Mouse (Mus musculus): ENCODE measurements around the gene 4930562C15Rik.
A peak's percentile ranks its signal among the peaks of the same experiment; 100 is the strongest.

The 4930562C15Rik gene

GRCm38 (mm10) chr16:4855046-4855650, 19.9 kb downstream of the 4930562C15Rik start:
- no peak for DNase-seq (ENCODE audit: extremely low read depth, insufficient read length, low spot score)

DNA sequence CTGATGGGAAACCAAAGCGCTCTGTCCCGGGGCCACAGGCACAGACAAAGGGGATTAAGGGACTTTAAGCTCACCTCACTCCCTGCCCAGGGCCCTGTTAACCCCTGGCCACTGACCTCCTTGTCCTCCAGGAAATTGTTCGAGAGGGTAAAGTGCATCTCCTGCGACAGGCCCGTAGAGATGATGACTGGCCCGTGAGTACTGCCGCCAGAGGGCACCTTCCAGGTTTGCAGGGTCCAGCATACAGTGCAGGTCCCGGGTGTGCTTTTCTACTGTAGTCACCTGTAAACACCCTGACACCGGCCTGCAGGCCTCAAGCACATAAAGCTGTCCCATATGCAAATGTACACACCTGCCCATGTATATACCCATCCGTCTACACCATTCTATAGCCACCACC, 26.2 kb downstream of the 4930562C15Rik start:
- no peak for DNase-seq (ENCODE audit: extremely low read depth, insufficient read length, low spot score)

- peak; percentile 54 for DNase-seq (ENCODE audit: extremely low read depth, insufficient read length, low spot score)
These were observed 27.8 kb downstream of the 4930562C15Rik start for GRCm38 (mm10) chr16:4862863-4863483.

DNA sequence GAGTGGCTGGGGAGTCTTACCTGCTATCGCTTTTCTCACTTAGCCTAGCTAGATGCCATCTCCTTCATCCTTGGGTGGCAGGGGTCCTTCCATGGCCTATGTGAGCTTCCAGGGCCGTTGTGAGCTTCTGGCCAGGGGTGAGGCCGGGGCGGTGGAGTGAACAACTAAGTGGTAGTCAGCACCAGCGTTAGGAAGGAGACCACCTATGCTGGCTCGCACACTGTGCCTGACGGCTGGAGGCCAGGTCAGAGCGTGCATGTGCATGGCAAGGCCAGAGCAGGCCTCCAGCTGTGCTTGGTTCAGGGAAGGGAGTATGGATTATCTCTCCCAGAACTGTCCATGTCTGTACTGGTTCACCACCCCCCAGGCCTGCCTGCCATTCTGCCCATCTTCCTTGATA, 28.5 kb downstream of the 4930562C15Rik start:
- no peak for DNase-seq (ENCODE audit: extremely low read depth, insufficient read length, low spot score)

GRCm38 (mm10) chr16:4866101-4866695, 31.0 kb downstream of the 4930562C15Rik start:
- no peak for DNase-seq (ENCODE audit: extremely low read depth, insufficient read length, low spot score)

- no peak for DNase-seq (ENCODE audit: extremely low read depth, insufficient read length, low spot score)
These were observed 35.3 kb downstream of the 4930562C15Rik start for GRCm38 (mm10) chr16:4870490-4870889.

DNA sequence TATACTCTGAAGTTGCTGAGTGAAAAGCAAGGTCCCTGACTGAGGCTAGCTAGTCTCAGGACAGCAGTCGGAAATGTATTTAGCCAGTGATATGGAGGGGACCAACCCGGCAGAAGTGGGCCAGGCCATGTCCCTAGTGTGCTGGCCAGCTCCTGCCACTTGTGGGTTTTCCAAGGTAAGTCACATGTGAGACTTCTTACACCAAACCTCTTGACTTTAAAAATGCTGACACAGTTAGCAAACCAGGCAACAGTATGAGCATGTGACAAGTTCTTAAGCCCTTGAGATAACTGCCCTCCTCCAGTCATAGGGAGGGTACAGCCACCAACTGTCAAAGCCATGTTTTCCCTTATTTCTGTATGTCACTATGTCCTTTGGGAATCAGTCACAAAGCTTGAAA, 36.7 kb downstream of the 4930562C15Rik start:
- DNase-seq (ENCODE audit: extremely low read depth, insufficient read length, low spot score), result no peak

- no peak for DNase-seq (ENCODE audit: extremely low read depth, insufficient read length, low spot score)
These were observed 40.2 kb downstream of the 4930562C15Rik start for GRCm38 (mm10) chr16:4875198-4876032.

DNA sequence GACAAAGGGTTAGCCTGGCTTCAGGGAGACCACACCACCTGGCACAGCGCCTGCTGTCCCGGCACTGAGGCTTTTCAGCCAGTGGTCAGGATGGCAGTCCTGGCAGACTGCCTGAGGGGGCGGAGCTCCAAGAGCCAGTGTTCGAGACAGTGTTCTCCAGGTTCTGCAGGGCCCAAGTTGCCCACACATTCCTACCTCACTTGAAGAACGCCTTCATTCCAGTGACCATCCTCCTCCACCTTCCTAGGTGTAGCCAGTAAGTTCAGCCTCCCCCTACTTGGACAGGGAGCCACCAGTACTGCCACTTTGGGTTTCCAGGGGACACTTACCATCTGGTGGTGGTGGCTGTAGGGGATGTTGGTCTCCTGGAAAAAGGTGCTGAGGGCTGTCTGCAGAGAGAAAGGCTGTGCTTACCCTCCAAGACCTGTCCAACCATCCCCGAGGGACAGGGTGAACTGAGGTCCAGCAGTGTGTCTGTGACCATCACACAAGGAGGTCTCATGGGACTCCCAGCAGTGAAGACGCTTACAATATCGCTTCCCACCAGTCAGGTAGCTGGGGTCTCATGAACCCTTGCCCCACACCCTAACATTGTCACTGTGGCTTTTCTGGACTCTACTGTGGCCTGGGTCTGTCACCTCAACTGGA, 40.9 kb downstream of the 4930562C15Rik start:
- DNase-seq (ENCODE audit: extremely low read depth, insufficient read length, low spot score), result no peak

DNA sequence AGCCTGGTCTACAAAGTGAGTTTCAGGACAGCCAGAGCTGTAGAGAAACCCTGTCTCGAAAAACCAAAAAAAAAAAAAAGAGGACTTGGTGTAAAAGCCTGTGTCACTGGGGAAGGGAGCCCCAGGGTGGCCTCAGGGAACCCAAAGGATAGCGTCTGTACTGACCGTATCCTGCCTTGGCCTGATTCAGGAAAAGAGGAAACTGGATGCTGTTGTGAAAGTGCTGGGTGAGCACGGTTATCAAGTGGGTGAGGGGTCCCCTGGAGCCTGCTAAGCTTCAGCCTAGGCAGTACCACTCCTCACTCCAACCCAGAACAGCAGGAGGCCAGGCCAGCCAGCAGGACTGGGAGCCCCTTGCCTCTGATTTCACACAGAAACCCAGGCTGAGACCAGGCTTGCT, 42.0 kb downstream of the 4930562C15Rik start:
- no peak for DNase-seq (ENCODE audit: extremely low read depth, insufficient read length, low spot score)

DNA sequence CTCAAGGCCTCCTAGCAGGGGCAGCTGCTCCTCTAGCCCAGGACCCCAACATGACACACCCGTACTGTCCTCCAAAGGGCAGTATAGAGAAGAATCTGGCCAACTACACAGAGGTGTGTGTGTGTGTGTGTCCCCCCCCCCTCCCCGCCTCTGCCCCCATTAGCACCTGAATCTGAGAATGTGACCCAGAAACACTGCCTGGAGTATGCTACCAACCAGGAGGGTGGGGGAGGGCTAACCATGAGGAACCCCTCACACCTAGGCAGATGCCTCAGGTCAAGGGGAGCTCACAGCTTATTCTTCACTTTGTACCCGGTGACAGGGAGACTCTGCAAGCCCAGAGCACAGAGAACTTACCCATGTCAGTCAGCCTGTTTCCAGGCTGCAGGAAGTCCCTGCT, 42.5 kb downstream of the 4930562C15Rik start:
- DNase-seq (ENCODE audit: extremely low read depth, insufficient read length, low spot score), result no peak

GRCm38 (mm10) chr16:4878192-4878885, 43.1 kb downstream of the 4930562C15Rik start:
- DNase-seq (ENCODE audit: extremely low read depth, insufficient read length, low spot score), result peak; percentile 44

DNA sequence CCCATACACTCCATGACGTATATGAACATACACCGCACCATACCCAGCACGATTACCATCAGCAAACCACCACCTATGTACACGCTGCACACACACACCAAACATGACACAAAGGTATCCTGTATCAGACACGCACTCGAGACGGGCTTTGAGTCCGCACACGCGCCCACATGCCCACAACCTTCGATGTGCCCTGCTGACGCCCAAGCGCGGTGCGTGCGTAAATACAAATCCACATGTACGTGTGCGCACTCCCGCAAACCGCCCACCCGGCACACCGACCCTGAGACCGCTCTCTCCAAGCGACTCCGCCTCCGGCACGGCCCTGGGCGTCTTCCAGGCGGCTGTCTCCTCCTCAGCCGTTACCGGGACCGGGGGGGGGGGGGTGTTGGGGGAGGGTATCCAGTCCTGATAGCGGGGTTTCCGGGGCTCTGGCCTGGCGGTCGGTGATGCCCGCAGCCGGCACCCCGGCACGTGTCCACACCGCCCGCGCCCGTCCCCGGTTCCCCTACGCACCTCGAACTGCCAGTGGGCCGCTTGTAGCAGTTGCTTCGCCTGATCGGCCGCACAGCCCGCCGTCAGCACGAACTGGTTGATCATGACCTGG, 44.0 kb downstream of the 4930562C15Rik start:
- peak; percentile 72 for DNase-seq (ENCODE audit: extremely low read depth, insufficient read length, low spot score)

- DNase-seq (ENCODE audit: extremely low read depth, insufficient read length, low spot score), result peak; percentile 93
These were observed 44.5 kb downstream of the 4930562C15Rik start for GRCm38 (mm10) chr16:4879708-4880124.

DNA sequence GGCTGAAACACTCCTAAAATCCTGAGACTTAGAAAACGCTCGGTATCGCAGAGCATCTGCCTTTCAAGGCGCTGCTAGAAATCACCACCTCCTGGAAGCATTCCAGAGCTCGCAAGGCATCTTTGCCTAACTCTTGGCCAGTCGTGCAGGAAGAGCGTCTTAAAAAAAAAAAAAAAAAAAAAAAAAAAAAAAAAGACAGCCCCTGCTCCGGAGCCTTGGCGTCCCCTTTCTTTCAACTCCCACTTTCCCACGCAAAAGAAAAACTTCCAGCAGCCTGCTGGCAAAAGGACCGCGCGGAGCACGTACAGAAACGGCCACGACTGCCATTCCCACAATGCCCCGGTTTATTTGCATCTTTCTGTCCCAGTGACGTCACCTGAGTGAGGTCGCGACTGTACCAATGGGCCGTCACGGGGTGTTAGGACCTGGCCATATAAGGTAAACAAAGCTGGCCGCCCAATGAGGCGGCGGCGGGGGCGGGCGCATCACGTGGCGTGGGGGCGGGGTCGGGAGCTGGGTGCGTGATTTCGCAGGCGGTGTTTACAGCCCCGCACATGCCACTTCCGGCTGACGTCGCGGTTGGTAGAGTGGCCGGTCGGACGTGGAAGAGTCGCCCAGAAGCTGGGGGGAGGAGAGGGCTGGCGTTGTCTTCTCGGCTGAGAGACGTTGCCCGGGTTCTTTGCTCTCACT, 45.1 kb downstream of the 4930562C15Rik start, which contains the start of gene Ubald1:
Ubald1 (minus strand) TSS at position 180 of the 690 bp plus-strand sequence.
- peak; percentile 99 for DNase-seq (ENCODE audit: extremely low read depth, insufficient read length, low spot score)

DNA sequence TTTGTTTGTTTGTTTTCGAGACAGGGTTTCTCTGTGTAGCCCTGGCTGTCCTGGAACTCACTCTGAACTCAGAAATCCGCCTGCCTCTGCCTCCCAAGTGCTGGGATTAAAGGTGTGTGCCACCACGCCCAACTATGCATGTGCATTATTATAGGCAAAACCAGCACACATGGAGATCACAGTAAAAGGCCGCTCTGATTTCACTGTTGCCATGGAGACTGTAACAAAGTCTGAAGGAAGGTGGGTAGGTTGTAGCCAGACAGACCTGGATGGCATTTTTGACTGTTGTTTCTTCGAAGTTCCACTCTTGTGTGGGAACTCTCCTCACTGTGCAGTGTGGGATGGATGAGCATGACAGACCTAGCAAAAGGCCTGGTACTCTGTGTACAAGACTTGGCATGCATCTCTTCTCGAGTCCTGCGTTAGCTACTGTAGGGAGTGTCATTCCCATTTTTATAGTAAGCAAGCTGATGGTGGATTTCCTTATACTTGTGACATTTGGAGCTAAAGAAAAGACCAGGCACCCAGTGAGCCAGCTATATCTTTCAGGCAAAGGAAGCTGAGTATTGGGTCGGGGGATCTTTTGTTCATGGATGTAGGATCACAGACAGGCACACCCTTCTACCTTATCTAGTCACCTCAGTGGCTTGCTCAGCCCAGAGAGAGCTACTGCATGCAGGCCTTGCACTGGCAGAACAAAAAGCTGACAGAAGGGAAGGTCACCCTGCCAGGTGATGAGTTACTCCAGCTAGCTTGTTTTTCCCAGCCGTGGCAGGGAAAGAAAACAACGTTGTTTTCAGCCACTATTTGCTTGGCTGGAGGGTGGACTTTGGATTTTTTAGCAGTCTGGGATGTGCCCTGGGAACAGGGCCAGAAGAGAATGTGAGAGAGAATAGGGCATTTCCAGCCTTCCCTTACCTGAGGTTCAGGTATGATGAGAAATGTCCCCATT, 46.5 kb downstream of the 4930562C15Rik start:
- no peak for DNase-seq (ENCODE audit: extremely low read depth, insufficient read length, low spot score)

DNA sequence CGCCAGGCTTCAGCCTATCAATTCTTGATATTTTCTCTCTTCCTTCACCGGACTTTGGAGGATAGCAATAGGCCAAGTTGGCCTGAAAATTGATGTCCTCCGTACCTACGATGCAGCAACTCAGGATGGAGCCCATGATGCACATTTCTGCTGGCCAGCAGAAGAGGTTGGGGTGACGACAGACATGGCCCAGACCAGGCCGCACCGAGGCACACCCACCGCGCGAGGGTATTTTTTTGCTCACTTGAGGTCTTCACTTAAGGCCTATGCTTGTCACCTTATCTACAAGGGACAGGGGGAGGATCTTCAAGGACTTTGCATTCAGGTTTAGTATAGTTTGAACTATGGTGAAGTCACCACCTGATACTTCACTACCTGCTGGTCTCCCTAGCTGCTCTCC, 49.7 kb downstream of the 4930562C15Rik start:
- DNase-seq (ENCODE audit: extremely low read depth, insufficient read length, low spot score), result no peak

Measured in 3134 (cell line).